Mouse (Mus musculus) embryonic facial prominence, embryonic 12.5 days (tissue): ENCODE data around the gene Casp2. TPM values are rescaled to one million over a fixed set of nuclear protein-coding genes. Genes with fewer than 3 reads are reported as not detected.

ENCODE experiments used
- ATAC-seq: fragments of 200-750 bp; cut with Nextera tagmentation; 2 replicates; pipeline ENCODE4 v1.8.0; 2017; ENCODE audit not compliant: insufficient number of reproducible peaks, insufficient read depth, low FRiP score, low TSS enrichment
- H3K27ac ChIP-seq: fragments of 300-500 bp; sonication (generic); 2 replicates; pipeline ENCODE4 v1.5.1; 2016; ENCODE audit warnings: mild to moderate bottlenecking
- H3K27me3 ChIP-seq: fragments of 300-500 bp; sonication (generic); 2 replicates; pipeline ENCODE4 v1.6.1; 2016; ENCODE audit warnings: mild to moderate bottlenecking, moderate library complexity
- H3K36me3 ChIP-seq: fragments of 300-500 bp; sonication (generic); 2 replicates; pipeline ENCODE4 v1.6.1; 2016; ENCODE audit warnings: mild to moderate bottlenecking
- H3K4me1 ChIP-seq: fragments of 300-500 bp; sonication (generic); 2 replicates; pipeline ENCODE4 v1.6.1; 2016
- H3K4me2 ChIP-seq: fragments of 300-500 bp; sonication (generic); replicated peaks from 2 replicates; pipeline ENCODE4 v1.6.1; 2016; ENCODE audit warnings: mild to moderate bottlenecking, moderate library complexity
- H3K4me3 ChIP-seq: fragments of 300-500 bp; sonication (generic); 2 replicates; pipeline ENCODE4 v1.5.1; 2016; ENCODE audit warnings: mild to moderate bottlenecking
- H3K9ac ChIP-seq: fragments of 300-500 bp; sonication (generic); 2 replicates; pipeline ENCODE4 v1.6.1; 2016; ENCODE audit warnings: mild to moderate bottlenecking, moderate library complexity
- H3K9me3 ChIP-seq: fragments of 300-500 bp; sonication (generic); 2 replicates; pipeline ENCODE4 v1.6.1; 2016; ENCODE audit warnings: mild to moderate bottlenecking, moderate library complexity
- WGBS: fragments of 180-500 bp; shearing (Covaris S2); methylation state at CpG from one replicate; pipeline ENCODE4 v1.1.7; 2016; 5-methylcytosine and 5-hydroxymethylcytosine counted together
- polyA plus RNA-seq: library from polyadenylated mRNA; unstranded; fragments of >200 nt; fragmentation: Nextera tagmentation; extraction: Ambion mirVana; gene quantifications from 2 replicates; pipeline ENCODE4 v1.2.1, GENCODE M21; 2016

Casp2 gene
- polyA plus RNA-seq, 1 experiment from 2014 or later, result 71.0 TPM

DNA sequence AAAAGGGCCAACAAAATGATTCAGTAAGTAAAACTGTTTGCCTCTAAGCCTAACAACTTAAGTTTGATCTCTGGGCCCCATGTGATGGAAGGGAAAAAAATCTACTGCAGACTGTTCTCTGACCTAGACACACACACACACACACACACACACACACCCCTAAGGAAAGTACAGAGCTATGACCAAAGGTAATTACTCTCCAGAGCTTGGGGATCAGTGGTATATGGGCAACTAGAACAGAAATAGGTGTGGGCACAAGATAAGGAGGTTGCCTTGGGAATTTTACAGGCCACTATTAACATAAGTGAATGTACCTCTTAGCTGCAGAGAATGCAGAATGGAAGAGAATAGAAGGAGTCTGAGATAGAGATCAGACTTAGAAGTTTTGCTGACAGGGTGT lies 22.8 kb downstream of the Casp2 start:
- no peaks in the 10 kb centered on the region for H3K9me3 ChIP-seq
- no peak for ATAC-seq
- H3K4me3 ChIP-seq, result no peak overlapping the region
- H3K36me3 ChIP-seq, result peaks cover 13% of the 10 kb centered on the region; the same call in 1 of the 2 replicates
- no peak overlapping the region for H3K27ac ChIP-seq
- H3K4me1 ChIP-seq, result no peaks in the 10 kb centered on the region
- no peak overlapping the region for H3K4me2 ChIP-seq
- no peak overlapping the region for H3K9ac ChIP-seq
- no peaks in the 10 kb centered on the region for H3K27me3 ChIP-seq

DNA sequence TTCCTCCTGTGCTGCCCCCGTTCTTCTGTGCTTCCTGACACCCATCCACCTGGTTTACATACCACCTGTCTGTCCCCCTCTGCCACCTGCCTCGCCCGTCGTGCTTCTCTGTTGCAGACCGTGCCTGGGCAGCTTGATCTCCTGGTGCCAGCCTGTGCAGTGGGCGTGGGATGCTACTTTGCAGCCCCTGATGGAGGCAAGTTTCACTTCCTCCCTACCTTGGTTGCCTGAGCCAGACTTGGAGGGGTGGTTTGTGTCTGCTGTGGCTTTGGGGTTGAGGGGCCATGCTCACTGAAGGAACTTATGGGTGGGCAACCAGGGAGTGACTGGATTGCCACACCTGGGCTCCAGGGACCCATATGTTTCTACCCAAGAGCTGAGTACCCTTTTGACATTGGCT lies 28.5 kb downstream of the Casp2 start:
- no peak for ATAC-seq
- Histone ChIP-seq H3K4me1 (no peaks in the 10 kb centered on the region), H3K36me3 (no peaks in the 10 kb centered on the region; the same call in none of the 2 replicates), H3K4me2 (no peak overlapping the region), H3K9ac (no peak overlapping the region), H3K27me3 (no peaks in the 10 kb centered on the region), H3K9me3 (no peaks in the 10 kb centered on the region), H3K4me3 (no peak overlapping the region), H3K27ac (no peak overlapping the region)
- WGBS, result 90% methylated on average over 6 of the region's 6 CpGs

DNA sequence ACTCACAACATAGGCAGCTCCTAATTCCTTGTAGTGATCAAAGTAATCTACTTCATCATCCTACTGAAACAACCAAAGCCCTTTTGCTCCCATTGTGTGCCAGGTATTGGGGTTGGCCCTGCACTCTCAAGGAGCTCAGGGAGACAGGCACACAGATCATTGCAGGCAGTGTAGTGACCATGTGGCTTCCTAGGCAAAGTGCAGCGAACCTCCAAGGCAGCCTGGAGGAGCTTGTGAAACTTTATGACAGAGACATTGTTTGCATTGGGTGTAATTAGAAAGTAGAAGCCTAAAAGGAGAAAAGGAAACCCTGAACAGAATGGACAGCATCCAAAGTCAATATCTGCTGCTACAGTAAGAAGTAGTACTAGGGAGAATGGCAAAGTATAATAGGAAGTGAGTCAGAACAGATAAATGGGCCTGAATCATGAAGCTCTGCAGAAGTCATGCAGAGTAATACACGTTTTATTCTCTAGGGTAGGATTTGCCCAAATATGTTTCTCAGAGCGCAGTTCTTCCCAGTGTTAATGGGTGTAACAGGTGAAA lies 30.8 kb downstream of the Casp2 start:
- peaks cover 6% of the 10 kb centered on the region for H3K36me3 ChIP-seq
- ATAC-seq, result no peak
- 76% methylated on average over 3 of the region's 3 CpGs for WGBS

DNA sequence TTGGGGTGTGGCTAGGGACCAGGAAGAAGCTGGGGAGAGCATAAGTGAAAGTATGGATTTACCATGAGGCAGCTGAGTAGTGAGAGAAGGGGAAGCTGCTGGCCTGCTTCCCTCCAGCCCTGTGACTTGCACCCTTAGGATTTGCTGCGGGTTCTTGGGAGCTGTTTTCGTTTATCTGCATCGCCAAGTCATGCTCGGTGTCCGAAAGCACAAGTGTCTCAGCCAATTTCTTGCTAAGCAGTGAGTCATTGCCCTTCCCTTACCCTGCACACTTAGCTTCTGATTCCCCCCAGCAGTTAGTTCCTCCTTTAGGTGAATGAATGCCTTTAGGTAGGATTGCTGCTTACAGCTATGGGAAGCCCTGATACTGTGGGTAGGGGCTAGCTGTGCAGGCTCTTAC lies 34.6 kb downstream of the Casp2 start:
- ATAC-seq, result no peak
- Histone ChIP-seq H3K9me3 (no peaks in the 10 kb centered on the region), H3K9ac (no peak overlapping the region), H3K27me3 (no peaks in the 10 kb centered on the region), H3K4me1 (no peaks in the 10 kb centered on the region), H3K4me3 (no peak overlapping the region), H3K4me2 (no peak overlapping the region), H3K36me3 (peaks cover 6% of the 10 kb centered on the region; the same call in 1 of the 2 replicates), H3K27ac (no peak overlapping the region)
- WGBS, result 93% methylated on average over 5 of the region's 5 CpGs

More for the DNA sequence above, 30.8 kb downstream of the Casp2 start:
- H3K4me1 ChIP-seq, result no peaks in the 10 kb centered on the region
- H3K4me2 ChIP-seq, result no peak overlapping the region
- H3K9me3 ChIP-seq, result no peaks in the 10 kb centered on the region
- H3K9ac ChIP-seq, result no peak overlapping the region
- no peak overlapping the region for H3K4me3 ChIP-seq
- H3K27me3 ChIP-seq, result no peaks in the 10 kb centered on the region
- no peak overlapping the region for H3K27ac ChIP-seq

DNA sequence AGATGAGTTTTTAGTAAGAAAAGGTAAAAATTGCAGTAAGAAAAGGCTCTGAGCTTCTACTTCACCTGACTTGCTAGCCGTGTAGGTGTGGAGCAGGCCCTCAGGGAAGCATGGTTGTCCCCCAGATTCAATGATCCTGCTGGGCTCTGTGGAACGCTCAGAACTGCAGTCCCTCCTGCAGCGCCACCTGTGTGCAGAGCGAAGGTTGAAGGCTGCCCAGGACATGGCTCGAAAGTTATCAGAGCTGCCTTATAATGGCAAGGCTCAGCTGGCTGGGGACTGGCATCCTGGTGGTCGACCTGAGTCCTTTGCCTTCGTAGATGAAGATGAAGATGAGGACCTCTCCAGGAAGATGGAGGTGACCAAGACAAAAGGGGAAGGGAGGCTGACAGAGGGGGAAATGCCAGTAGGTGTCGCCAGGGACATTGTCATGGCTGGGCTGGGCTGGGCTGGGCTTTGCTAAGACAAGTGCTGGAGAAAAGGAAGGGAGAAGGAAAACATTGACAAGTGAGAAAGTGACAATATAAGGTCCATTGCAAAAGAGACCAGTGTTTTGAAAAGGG lies 45.1 kb downstream of the Casp2 start:
- H3K36me3 ChIP-seq, result peaks cover 6% of the 10 kb centered on the region; the same call in 1 of the 2 replicates
- no peak overlapping the region for H3K27ac ChIP-seq
- no peak for ATAC-seq
- no peaks in the 10 kb centered on the region for H3K27me3 ChIP-seq
- H3K4me2 ChIP-seq, result no peak overlapping the region
- H3K4me3 ChIP-seq, result no peak overlapping the region
- no peaks in the 10 kb centered on the region for H3K4me1 ChIP-seq
- no peak overlapping the region for H3K9ac ChIP-seq
- WGBS, result 53% methylated on average over 8 of the region's 8 CpGs
- H3K9me3 ChIP-seq, result no peaks in the 10 kb centered on the region

DNA sequence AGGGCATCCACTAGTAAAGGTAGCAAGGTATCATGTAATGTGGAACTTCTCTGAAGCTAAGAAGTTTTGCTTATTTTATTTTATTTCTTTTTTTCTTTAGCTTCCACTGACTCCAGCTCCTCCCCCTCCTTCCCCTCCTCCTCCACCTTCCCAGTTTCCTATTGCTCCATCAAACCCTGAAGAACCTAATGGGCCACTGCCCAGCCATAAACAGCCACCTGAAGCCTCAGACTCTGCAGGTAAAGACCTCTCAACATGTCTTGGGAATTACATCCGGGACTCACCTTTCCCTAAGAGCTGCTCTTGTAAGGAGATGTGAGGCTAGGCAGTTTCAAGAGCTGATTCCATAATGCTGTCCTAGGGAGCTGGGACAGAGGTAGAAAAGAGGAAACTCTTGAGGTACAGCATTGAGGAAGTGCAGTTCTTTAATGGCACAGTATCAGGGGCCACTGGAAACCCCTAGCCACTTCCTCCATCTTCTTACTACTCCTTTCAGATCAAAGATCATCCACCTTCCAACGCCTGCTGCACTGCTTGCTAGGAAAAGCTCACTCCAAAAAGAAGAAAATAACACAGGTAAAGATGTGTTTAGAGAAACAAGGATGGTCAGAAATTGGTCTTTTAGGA lies 45.8 kb downstream of the Casp2 start:
- WGBS, result 88% methylated on average over 2 of the region's 2 CpGs
- Histone ChIP-seq H3K4me3 (no peak overlapping the region), H3K9ac (no peak overlapping the region), H3K4me1 (no peaks in the 10 kb centered on the region), H3K4me2 (no peak overlapping the region), H3K27ac (no peak overlapping the region), H3K27me3 (no peaks in the 10 kb centered on the region), H3K9me3 (no peaks in the 10 kb centered on the region), H3K36me3 (peaks cover 6% of the 10 kb centered on the region; the same call in 1 of the 2 replicates)
- ATAC-seq, result no peak

DNA sequence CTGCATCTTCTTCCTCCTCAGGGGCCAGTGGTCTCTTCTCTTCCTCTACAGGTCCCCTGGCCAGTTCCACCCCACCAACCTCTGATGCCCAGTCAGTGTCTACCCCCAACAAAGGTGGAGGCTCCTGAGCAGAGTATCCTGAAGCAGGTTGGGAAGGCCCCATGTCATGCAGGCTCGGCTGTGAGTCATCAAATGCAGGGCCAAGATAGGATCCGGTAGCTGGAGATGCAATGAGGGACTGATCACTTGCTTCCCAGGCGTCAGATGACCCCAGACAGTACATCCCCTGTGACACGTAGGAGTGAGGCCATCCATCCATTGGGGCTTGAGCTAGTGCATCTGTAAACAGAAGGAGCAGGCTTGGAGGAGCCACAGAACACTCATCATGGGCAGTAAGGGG lies 53.5 kb downstream of the Casp2 start:
- Histone ChIP-seq H3K4me2 (no peak overlapping the region), H3K4me1 (0 out of 2 replicates have a peak, but pooled peaks cover 1% of the 10 kb centered on the region), H3K27ac (no peak overlapping the region), H3K4me3 (no peak overlapping the region), H3K9me3 (no peaks in the 10 kb centered on the region), H3K36me3 (0 out of 2 replicates have a peak, but pooled peaks cover 3% of the 10 kb centered on the region), H3K9ac (no peak overlapping the region), H3K27me3 (peaks cover 22% of the 10 kb centered on the region)
- ATAC-seq, result no peak
- WGBS, result 83% methylated on average over 4 of the region's 4 CpGs

DNA sequence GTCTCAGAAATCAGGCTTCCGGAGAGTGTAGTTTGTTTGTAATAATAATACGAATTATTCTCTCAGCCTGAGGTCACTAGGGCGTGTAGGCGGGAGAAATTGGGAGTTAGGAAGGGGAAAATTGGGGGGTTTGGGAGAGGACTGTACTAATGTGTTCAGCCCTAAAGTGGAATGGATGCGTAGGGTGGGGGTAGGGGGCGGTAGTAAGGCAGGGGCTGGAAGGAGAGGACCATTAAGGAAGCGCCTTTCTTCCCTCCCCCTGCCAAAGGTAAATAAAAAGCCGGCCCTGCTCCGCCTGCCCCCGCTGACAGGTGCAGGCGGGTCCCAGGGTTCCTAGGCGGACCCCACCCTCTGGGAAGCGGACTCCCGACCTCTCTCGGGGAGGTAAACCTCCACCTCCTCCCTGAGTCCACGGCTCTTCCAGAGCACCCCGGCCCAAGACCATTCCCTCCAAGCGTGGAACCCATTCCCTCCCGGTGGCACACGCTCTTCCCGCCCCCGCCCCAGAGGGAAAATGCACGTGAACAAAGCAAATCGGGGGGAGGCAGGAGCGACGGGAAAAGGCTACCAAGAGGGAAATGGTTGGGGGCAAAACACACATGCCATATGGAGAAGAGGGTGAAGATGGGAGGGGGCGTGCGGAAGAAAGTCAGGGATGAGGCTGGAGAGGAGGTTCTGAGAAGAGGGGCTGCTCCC lies 58.7 kb downstream of the Casp2 start:
- peaks cover 7% of the 10 kb centered on the region; the same call in 1 of the 2 replicates for H3K4me1 ChIP-seq
- peaks cover 27% of the 10 kb centered on the region for H3K27me3 ChIP-seq
- no peaks in the 10 kb centered on the region for H3K36me3 ChIP-seq
- no peak overlapping the region for H3K27ac ChIP-seq
- peak; percentile 6; the same call in 1 of the 2 replicates for ATAC-seq
- H3K9me3 ChIP-seq, result no peaks in the 10 kb centered on the region
- peak overlapping the region; percentile 97 for H3K4me2 ChIP-seq
- WGBS, result under 1% methylated on average over 26 of the region's 28 CpGs
- H3K4me3 ChIP-seq, result peak overlapping the region; percentile 59
- peak overlapping the region; percentile 61 for H3K9ac ChIP-seq

DNA sequence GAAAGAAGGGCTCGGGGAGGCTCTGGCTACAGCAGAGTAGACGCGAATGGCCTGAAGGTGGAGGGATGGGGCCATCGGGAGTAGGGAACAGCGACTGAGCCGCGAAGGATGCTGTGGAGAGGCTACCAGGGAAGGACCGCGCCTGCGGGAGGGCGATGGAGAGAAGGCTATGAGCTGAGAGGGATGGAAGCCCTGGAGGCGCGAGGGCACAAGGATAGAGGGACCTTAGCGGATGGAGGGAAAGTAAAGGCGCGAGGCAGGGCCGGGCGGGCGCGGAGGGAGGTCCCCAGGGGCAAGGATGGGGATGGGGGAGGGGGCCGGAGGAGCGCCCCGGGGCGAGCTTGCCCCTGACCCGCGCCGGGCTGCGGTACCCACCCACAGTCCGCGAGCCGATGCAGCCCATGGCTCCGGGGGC lies 59.3 kb downstream of the Casp2 start:
- Histone ChIP-seq H3K9ac (peak overlapping the region; percentile 61), H3K27ac (0 out of 2 replicates have a peak overlapping the region, but pooled peaks have one; percentile 37), H3K27me3 (peaks cover 27% of the 10 kb centered on the region), H3K4me2 (peak overlapping the region; percentile 97), H3K4me3 (peak overlapping the region; percentile 59), H3K9me3 (no peaks in the 10 kb centered on the region), H3K4me1 (peaks cover 7% of the 10 kb centered on the region; the same call in 1 of the 2 replicates), H3K36me3 (no peaks in the 10 kb centered on the region)
- peak; percentile 69 for ATAC-seq
- 2% methylated on average over 13 of the region's 32 CpGs for WGBS

DNA sequence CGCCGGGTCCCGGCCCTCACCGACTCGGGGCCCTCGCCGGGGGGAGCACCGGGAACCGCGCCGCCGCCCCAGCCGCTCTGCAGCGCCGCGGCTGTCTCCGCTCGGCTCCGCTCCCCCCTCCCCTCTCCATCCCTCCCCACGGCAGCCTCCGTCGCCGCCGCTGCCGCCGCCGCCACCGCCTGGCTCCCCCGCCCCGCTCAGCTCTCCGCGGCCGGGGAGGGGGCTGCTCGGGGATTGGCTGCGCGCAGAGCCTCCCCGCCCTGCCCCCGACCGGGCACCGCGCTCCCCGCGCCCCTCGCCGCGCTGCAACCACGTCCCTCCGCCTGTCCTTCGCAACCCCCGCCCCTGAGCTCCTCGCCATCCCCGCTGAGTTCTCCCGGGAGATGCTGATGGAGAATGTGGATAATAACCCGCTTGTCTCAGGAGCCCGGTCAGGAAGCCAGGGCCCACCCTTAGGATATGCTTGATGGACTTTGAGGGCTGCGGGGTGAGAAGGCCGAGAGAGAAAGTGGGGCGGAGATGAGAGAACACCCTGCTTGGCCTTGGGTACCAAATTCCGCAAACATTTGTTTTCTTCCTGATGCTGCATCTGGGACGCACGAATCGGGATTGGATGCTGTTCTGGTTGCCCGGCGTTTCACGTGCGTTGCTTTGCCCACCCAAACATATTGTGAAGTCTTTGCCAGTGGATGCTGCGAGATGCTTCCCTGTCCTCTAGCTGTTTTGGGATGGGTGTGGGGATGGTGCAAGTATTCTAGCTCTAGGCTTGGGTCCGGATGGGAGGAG lies 59.9 kb downstream of the Casp2 start, which contains the start of gene Fam131b:
Fam131b (minus strand) TSS at position 162 of the 786 bp plus-strand sequence.
- Histone ChIP-seq H3K9me3 (no peaks in the 10 kb centered on the region), H3K4me1 (peaks cover 7% of the 10 kb centered on the region; the same call in 1 of the 2 replicates), H3K36me3 (no peaks in the 10 kb centered on the region), H3K4me3 (peak within 1 kb of the TSS; percentile 59), H3K27ac (peak within 1 kb of the TSS; percentile 37; the same call in 1 of the 2 replicates), H3K9ac (peak within 1 kb of the TSS; percentile 61), H3K4me2 (peak within 1 kb of the TSS; percentile 97), H3K27me3 (peaks cover 27% of the 10 kb centered on the region)
- 1% methylated on average over 43 of the region's 68 CpGs for WGBS
- ATAC-seq, result peak; percentile 85

DNA sequence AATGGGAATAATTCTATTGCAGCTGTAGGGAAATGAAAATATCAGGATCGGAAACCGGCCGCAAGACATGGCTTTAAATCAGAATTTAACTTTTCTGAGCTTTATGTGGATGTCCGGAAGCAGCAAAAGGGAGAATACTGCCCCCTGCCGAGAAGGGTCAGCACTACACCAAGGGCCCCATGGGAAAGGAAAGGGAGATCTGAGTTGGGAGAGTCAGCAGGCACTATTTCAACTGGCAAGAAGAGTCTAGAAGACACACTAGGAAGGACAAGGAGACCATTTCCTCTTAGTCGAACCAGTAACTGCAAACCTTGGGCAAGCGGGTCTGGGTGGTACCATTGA lies 60.5 kb downstream of the Casp2 start:
- WGBS, result 1% methylated on average over 7 of the region's 7 CpGs
- peak overlapping the region; percentile 97 for H3K4me2 ChIP-seq

More for the DNA sequence above, 60.5 kb downstream of the Casp2 start:
- H3K4me1 ChIP-seq, result peaks cover 7% of the 10 kb centered on the region; the same call in 1 of the 2 replicates
- no peaks in the 10 kb centered on the region for H3K9me3 ChIP-seq
- H3K4me3 ChIP-seq, result peak overlapping the region; percentile 59
- H3K9ac ChIP-seq, result peak overlapping the region; percentile 61; the same call in 1 of the 2 replicates
- no peak for ATAC-seq
- peaks cover 27% of the 10 kb centered on the region for H3K27me3 ChIP-seq
- no peaks in the 10 kb centered on the region for H3K36me3 ChIP-seq
- 0 out of 2 replicates have a peak overlapping the region, but pooled peaks have one; percentile 37 for H3K27ac ChIP-seq
